Mouse (Mus musculus) cortical plate, adult 2 months (tissue): ENCODE measurements at regions not wholly inside any gene's neighbourhood (a gene's known extent, or its start where the extent isn't known, plus 50 kb on each side); places are given as distances from the start of the nearest gene placed in this dataset.

Experiments used
- CTCF ChIP-seq: fragments of 200-500 bp; IDR thresholded peaks from 2 replicates; pipeline ENCODE4 v1.5.1; 2011; ENCODE audit warnings: mild to moderate bottlenecking, control low read depth, low read length; ENCODE audit not compliant: insufficient read depth; ENCODE audit errors: extremely low read depth
- POLR2A ChIP-seq: fragments of 200-500 bp; IDR thresholded peaks from 2 replicates; pipeline ENCODE4 v1.6.1; 2011; ENCODE audit warnings: mild to moderate bottlenecking, low read length, control low read depth; ENCODE audit not compliant: insufficient read depth; ENCODE audit errors: extremely low read depth

DNA sequence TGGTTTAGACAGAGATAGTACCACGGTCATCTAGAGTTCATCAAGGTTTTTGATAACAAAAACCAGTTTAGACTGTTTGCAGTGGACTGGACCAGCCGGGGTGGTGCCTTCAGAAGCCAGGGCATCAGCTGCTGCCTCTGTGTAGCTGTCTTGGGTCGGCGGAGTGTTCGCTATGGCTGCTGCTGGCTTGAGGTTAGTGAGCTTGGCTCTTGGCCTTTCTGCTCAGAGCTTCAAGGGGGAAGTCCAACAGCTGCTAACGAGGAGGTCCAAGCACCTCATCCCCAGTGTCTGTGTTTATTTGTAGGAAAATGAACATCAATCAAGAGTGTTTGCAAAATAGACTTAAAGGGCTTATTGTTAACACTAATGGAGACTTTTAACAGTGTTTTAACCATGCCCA lies 198.2 kb downstream of the Cxcl12 start:
- TF ChIP-seq CTCF, result no peak
- TF ChIP-seq POLR2A, result no peak
